Mouse (Mus musculus) left cerebral cortex, adult 8-10 months (tissue): ENCODE results near the gene Spesp1. TPM values are rescaled to one million over a fixed set of nuclear protein-coding genes. Genes with fewer than 3 reads are reported as not detected.

Source experiments
- DNase-seq, 2 experiments: peaks; one replicate each; pipeline ENCODE4 v3.0.0; 2022; ENCODE audit warnings: low spot score in 2 of 2
- microRNA-seq, 2 experiments: library from miRNA; unstranded; fragments of <30 nt; microRNA quantifications; one replicate each; pipeline ENCODE4 v1.2.0; 2022
- total RNA-seq, 4 experiments: library from RNA; stranded (reverse); gene quantifications; 2 replicates each; pipeline ENCODE4 v1.2.4; 2022

Gene Spesp1
- total RNA-seq, 4 experiments from 2014 or later, result 0.18 TPM; not detected in 3

- DNase-seq, result no peak
Measured at GRCm38 (mm10) chr9:62246380-62246942, 35.5 kb downstream of the Spesp1 start.

DNA sequence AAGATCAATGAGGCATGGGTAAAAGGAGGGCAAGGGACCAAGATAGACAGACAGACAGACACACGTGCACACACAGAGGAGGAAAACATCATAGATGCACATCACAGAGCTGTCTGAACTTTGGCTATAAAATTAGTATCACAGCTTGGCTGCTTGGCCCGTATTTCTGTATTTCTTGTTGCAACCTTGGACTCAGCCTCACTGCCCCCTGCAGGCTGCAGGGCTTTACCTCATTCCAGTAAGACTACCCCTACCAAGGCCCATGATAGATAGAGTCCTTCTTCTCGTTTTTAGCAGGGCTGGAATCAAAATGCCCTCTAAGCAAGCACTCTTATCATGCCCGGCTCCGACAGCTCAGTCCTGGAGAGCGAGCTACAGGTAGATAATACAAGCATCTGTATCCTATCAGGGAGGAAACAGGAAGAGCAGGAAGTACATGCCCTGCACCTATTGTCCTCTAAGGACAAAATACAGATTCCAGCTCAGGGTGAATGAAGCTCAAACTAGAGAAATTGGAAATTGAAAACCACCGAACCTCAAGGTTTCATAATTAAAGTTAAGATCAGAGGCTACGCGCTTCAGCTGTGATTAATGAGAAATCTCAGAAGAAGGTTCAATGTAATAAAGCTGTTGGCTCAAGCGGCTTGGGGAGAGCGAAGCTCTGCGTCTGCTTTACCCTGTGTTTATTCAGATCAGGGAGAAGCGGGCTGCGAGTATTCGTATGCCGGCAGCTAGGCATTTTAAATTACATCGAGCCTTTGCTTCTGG lies 36.2 kb downstream of the Spesp1 start:
- DNase-seq, result no peak

DNA sequence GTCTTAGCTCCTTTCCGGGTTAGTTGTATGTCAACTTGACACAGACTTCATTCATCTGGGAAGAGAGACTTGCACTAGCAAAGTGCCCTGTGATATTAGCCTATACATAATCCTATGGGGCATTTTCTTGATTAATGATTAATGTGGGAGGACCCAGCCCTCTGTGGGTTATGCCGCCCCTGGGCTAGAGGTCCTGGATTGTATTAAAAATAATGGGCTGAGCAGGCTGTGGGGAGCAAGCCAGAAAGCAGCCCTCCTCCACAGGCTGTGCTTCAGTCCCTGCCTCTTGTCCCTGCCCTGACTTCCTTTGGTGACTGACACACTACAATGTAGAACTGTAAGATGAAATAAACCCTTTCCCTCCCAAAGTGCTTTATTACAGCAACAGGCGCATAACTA lies 37.4 kb downstream of the Spesp1 start:
- DNase-seq, result no peak

DNA sequence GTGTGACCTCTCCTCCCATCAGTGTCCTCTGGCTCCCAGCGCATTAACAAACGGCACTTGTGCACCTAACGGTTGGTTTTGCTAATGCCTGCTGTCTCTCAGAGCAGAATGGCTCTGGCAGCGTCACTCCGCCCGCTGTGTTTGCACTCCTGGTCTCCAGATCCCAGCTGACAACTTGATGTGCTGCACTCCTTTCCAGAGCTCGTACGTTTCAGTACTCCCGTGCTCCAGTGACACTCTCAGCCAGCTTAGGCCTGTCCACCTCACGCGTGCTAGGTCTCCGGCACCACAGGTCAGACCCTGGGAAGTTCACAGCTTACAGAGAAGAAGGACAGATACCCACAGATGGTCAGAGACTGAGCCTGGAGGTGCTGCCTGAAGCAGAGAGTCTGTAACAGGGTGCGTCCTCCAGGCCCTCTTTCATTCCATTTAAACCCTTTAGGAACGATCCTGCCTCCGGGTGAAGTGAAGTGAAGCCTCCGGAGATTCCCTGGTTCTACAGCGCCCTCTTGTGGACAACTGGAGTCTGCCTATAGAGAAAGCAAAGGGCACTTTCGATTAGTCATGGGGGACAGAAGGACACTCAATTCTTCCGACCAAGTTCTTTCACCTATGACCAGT lies 37.9 kb downstream of the Spesp1 start:
- DNase-seq, result no peak

GRCm38 (mm10) chr9:62240036-62240435 lies 42.0 kb downstream of the Spesp1 start:
- no peak for DNase-seq

DNA sequence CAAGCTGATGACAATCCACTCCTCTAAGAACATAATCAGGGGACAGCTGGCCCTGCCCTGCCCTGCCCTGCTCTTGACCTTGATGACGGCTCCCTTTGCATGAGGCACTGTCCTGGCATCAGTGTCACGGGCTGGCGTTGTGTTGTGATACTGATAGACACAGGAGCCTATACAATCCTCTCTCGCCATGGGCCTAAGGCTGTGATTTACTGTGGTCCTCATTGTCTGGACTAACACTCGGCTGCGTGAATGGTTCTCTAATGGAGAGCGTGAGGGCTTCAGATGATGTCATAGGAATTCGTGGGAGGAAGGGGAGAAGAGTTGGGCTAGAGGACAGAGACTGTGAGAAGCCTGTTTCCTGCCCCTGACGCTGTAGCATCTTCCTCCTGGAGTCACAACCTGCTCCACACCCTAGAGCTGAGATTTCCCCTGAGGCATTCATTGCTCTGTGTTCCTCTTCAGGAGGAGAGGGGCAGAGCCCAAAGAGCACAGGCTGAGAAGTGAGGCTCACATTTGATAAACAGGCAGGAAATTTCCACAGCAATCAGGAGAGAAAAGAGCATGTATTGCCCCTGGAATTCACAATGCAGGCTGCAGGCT lies 44.5 kb downstream of the Spesp1 start:
- no peak for DNase-seq

- no peak for DNase-seq
Measured at GRCm38 (mm10) chr9:62235501-62235900, 46.5 kb downstream of the Spesp1 start.

GRCm38 (mm10) chr9:62232649-62233048 lies 49.4 kb downstream of the Spesp1 start:
- DNase-seq, result no peak

DNA sequence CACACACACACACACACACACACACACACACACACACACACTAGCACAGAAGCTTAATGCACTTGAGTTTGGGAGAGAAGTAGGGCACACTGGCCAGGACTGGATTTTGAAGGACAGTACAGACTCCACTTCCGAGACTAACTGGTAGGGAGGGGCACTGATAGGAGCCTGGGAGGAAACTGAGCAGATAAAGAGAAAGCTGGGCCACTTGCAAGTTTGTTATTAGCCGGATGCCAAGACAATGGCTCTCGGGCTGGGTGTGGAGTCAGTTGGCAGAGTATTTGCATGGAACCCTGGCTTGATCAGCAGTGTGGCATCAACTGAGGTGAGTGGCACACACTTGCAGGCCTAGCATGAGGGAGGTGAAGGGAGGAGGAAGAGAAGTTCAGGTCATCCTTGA lies 51.0 kb downstream of the Spesp1 start:
- DNase-seq, result no peak

DNA sequence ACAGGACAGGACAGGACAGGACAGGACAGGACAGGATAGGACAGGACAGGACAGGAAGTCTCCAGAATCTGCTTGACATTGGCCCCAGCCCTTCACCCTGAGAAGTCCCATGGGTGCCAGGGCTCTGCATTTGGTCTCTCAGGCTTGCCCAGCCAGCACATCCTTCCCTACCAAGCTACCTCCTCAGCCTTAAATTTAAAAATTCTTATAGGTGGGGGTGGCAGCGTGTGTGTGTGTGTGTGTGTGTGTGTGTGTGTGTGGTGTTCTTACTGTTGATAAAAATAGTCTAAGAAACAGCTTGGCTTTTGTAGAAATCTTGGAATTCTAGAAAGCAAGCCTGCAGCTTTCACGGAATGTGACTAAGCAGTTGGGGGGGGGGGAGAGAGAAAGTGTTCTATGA lies 52.0 kb downstream of the Spesp1 start:
- peak in 1 of 2 experiments; percentile 63 for DNase-seq

DNA sequence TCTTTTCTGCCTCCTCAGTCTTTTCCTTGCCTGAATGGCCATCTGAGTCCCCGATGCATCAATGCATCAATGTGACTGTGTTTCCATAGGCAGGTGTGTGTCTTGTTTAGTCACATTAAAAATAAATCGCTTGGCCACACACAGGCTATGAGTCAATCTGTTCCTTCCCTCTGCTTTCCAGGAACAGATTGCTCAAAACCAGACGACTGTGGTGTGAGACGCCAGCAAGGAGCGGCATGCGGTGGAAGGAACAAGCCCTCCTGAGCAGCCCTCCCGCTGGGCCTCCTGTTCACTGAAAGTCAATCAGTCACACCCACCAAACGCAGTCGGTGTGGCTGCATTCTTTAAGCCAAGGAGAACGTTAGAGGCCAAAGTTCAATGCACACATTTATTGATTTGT lies 59.5 kb downstream of the Spesp1 start:
- peak in 1 of 2 experiments; percentile 81 for DNase-seq

DNA sequence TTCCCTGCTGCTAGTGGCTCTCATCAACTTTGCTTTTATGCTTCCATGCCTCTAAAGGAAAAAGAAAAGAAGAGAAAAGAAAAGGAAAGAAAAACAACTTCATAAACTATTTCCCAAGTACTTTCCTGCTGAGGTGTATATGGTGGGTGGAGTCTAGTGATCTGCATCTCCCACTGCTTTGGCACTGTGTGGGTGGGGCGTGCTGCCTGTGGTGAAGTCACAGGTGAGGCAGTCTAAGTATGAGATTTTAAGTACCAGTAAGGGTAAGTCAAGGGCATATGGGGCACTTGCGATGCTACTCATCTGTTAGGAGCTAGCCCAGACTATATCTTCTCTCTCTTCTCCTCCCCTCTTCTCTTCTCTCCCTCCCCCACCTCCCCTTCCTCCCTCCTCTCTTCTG lies 60.0 kb downstream of the Spesp1 start:
- no peak for DNase-seq

Small RNA genes within 50 kb of the gene (microRNA-seq; reads per million reads assigned to microRNA genes)
- gene Gm25603, result 0 reads per million in 2 experiments

Other genes with a start within 250 kb of the Spesp1 start
- 10 to 100 TPM; 39.0 to 44.3 (median 41.3) TPM for gene Glce, start 159.6 kb downstream of the Spesp1 start, total RNA-seq
- gene Anp32a, start 59.1 kb upstream of the Spesp1 start, total RNA-seq, result 100 to 1,000 TPM; 280 to 364 (median 327) TPM